Mouse (Mus musculus): ENCODE data around the gene Malrd1. TPM values are rescaled to one million over a fixed set of nuclear protein-coding genes. Genes with fewer than 3 reads are reported as not detected.

Gene Malrd1
- 0.04 TPM in 2 replicates for polyA plus RNA-seq (2012; rRNA removed)

DNA sequence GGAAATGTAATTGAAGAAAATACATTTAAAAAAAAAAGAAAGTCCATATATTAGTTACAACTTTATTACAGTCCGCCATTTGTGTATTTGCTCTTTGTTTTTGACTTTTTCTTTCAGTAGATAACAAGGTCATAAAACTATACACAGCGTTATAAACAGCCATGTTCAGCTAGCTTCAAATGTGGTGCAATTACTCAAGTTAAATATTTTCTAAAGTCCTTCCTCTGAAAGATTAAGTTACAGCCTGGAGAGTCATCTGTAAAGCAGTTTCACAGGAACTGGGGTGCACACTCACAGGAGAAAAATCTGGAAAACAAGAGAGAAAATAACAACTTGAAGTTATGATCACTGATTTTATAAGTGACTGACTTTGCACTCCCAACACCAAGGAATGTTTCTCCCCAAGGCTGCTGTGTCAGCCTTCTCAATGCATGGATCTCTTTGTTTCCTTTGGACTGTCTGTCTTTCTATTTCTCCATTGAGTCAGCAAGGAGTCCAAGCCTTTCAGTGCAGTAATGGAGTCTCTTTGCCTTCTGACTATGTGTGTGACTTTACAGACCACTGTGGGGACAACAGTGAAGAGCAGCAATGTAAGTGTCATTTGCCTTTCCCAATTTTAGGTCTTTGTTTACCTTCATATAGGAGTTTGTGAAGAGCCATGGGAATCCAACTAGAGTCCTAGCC lies at the start of gene Malrd1:
TSS of gene Malrd1 (plus strand) at position 239 of the 684 bp plus-strand sequence.

